Mouse (Mus musculus) adrenal gland, postnatal 14 days (tissue): ENCODE measurements around the gene Lpar3. TPM values are rescaled to one million over a fixed set of nuclear protein-coding genes. Genes with fewer than 3 reads are reported as not detected.

Experiments
- DNase-seq: peaks from one replicate; pipeline ENCODE4 v3.0.0; 2021; ENCODE audit warnings: mixed read lengths
- total RNA-seq: library from RNA; stranded (reverse); gene quantifications from 2 replicates; pipeline ENCODE4 v1.2.3, GENCODE M21; 2021

The Lpar3 gene
- total RNA-seq, 1 experiment from 2014 or later = 0.41 TPM

DNA sequence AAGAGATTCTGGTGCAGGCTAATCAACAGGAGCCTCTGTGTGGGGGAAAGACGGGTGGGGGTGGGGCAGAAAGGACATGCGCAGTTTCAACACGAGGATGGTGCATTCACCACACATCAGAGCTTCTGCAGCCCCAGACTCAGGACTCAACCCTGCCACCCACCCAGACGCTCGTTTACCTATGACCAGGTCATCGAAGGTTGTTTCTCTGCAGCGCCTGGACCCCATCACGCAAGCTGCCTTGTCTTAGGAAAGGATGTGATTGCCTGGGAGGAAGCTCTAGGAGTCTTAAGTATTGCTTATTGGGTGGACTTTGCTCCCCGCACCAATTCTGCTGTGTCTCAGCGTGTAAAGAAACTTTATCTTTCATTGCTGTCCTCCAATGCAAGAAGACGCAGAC is 40.1 kb downstream of the Lpar3 start:
- DNase-seq = no peak

DNA sequence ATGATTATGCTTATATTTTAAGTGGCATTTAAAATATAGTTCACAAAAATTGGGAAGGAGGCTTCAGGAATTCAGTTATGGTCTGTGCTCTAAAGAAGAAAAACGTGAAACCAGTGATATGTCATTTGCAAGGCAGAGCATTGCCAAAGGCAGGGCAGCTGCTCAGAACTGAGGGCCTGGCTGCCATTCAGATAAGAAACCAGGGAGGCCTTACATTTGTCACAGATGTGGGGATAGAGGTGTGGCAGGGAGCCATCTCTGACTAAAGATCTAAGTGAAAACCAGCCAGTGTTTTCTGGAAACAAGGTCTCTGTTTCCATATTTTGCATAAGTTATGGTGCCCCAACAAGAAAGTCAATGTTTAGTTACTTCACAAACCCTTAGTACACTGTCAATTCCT is 41.8 kb downstream of the Lpar3 start:
- DNase-seq = peak; percentile 15

DNA sequence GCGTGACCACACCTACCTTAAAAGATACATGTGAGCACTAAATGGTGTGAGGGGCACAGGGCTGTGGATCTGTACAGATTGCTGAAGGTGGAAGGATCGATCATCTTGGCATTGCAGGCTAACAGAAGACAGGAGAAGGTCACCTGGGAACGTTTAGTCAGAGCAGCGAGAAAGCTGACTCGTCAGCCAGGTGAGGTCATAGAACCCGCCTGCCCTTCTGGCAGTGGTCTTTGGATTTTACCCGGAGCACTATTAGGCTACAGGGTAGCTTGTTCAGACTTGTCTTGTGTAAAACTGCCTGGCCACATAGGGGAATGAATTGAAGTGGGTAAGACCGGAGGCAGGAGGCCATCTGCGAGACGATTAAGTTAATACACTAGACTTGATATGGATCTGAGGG is 43.4 kb downstream of the Lpar3 start:
- DNase-seq = no peak

DNA sequence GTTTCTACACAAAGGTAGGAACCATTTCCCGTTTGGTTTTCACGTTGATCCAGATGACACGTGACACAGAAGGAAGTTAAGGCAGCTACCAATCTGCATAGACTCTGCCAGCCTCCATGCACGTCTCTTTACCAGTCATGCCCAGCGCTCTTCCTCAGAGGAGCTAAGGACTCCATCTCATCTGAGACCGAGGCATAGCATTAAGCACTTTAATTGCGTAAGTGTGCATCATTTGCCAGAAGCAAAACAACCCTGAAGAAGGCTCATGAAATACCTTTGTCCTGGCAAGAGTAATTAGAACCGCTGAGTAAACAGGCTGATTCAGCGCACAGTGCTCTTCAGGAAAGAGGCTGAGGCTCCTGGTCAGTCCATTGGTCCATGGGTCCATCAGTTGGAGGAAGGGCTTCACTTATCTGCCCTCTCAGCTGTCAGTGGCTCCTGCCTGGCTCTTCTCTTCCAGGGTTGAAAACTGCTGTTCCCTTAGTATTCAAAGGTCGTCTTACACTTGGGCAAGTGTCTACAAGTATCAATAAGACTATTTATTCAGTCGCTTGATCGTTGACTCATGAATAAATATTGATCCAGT is 44.9 kb downstream of the Lpar3 start:
- DNase-seq = no peak

DNA sequence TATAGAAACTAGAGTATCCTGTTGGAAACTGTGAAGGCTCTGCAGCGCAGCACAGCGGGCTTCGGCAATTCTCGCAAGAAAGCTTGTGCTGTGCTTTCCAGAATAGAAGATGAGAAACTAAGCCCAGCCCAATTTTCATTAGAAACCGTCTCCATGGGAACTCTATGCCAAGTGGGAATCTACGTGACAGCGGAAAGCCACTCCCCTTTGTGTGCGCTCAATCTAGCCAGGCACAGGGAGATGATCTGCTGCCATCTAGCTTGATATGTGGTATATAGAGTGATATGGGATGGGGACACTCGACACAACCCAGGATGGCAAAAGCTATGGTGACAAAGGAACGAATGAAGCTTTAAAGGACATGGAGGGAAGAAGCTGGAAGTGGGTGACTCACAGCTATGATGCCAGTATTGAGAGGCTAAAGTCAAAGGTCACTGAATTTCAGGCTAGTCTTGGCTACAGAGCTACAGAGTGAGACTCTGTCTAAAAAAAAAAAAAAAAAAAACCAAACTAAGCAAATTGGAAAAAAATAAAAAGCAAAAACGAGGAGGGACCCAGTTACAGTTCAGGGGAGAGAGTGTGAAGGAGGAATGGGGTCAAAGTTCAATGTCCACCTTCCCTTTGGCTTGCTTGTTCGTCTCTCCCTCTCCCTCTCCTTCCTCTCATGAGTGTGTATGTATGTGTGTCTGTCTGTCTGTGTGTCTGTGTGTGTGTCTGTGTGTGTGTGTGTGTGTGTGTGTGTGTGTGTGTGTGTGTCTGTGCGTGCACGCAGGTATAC is 47.5 kb downstream of the Lpar3 start:
- DNase-seq = no peak

DNA sequence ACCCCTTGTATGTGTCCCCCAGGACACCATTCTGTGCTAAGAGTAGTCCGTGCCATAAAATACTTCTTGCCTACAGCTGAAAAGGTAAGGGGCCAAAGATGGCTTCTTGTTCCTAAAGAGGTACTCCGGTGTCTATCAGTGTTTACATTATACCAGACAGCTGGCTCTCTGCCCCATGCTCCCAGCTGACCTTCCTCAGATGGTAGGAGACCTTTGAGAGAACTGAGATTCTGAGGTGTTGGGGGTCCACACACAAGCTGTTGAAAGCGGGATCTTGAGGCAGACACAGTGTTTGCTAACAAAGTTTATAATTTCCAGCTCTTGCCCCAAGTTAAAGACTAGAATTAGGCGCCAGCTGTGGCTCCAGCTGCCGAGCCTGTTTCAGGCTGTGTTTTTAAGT is 53.7 kb downstream of the Lpar3 start:
- no peak for DNase-seq

DNA sequence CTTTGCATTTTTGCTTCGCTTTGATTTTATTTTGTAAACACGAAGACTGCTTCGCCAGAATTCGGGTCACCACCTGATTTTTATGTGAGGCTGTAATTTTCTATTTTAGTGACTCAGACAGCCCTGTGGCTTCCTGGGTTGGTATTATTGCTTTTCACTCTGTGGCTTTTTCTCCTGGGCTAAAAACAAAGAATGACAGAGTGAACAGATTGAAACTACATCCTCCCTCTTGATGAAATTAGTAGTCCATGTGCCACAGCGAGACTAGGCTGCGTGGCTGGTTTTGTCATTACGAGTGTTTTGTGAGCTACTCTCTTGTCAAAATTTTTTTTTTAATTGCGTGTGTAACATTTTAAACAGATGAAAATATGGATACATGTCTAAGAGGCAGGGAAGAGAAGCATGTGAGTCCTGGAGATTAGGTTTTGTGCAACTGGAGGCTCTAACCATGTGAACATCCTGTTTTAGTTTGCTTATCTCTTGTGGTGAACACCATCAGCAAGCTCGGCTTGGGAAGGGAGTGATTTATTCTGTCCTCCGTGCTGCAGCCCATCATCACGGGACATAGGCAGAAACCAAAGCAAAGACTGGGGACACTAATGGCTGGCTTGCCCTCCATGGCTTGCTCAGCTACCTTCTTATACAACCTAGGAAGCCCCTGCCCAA is 54.7 kb downstream of the Lpar3 start:
- DNase-seq = no peak

DNA sequence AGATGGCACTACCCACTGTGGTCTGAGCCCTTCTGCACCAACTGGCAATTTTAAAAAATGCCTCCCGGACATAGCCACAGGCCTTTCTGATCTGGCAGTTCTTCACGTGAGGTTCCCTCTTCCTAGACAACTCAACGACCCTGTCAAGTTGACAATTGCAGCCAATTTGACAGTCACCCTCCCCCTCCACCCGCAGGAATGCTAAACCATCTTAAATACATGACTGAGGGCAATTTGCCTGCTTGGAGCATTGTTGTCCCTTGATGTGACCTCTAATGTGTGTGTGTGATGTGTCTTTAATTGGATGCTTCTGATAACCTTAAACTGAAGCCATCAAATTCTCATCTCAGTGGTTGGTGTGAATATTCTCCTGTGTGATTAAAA is 55.3 kb downstream of the Lpar3 start:
- DNase-seq = no peak

DNA sequence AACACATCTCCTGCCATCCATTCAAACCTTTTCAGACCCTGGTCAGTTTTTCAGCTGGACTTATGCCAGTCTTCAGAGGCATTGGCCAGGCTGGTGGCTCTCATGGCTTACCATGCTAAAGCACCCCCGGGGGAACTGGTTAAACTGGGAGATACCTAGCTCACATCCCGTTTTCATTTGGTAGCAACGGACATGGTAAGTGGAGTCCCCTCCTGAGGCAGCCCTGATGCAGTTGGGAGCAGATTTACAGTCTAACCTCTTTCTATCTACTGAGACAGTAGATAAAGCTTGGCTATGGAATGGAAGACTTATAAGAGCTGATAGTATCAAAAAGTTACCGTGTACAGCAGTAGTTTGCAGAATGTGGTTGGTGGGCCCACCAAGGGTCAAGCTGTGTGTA is 56.2 kb downstream of the Lpar3 start:
- DNase-seq = no peak

DNA sequence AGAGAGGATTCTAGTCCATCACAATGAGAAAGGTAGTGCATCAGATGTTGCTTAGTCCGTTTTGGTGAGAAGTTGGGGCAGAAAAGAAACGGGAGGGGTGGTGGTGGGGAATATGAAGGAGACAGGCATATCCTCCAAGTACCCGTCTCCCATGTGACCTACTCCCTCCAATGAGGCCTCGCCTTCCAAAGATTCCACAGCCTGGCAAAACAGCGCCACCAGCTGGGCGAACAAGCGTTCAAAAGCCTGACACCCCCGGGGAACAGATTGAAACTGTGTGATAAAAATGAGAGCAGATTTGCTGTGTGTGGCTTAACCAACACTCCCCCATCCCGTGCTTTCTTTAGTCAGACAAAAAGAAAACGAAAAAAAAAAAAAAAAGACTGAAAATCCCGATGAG is 56.7 kb downstream of the Lpar3 start:
- DNase-seq = peak; percentile 84

DNA sequence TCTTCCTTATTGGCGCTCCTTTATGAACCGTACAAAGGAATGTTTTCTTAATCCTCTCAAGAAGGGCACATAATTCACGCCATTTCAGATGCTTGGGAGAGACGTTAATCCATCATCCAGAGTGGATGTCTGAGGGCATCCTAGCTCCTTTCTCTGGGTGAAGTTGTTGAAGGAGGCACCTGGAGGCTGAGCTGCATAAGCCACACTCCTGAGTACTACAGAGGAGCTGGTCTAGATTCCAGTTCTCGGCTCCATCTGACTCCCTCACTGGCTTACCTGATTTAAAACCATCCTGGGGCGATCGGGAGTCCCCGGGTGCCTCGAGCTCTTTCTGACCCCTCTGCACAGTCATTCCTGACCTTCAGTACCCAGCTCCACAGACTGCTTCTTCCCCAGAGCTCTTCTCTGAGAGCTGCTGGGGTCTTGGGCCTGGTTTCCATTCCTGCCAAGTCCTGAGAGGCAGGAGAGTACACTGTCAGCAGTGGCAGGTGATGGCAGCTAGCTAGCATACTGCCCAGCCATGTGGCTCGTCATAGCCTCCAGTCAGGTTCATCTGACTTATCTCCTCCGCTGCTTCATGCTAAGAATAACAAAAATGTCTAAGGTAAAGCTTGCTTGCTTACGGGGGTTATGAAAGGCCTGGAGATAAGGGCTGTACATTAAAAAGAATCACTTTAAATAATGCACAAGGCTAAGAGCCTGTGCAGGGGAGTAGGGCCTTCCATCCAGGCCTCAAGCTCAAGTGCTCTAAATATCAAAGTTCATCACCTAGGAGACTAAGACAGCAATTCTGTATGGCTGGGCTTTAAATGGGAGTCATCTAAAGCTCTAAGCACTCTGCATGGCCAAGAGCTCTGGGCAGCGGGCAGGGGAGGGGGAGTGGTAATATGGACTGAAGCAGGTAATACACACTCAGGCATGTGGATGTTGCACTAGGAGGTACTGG is 57.7 kb downstream of the Lpar3 start:
- no peak for DNase-seq

DNA sequence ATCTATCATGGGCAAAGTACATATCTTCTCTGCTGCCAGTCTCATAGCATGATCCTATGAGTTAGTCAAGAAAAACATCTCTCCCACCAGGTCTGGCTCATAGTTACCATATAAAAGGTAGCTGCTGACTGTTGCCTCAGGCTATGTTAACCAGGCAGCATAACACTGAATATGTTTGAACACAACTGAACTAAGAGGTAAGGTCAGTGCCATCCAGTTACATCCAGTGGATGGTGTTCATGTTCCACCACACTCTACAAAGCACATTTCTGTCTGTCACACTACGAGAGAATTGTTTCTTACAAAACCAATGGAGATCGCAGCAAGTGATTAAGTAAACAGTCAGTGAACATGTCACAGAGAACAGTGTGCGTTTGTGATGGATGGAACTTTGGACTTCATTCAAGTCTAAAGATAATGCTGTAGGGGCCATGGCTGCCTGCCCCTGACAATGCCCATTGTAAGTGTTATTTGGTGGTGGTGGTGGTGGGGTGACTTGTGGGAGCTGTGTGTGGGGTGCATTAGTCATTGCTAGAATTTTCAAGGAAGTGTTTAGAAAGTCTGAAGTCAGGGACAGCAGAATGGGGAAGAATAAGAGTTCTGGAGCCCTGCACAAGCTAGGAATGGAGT is 63.1 kb downstream of the Lpar3 start:
- DNase-seq = no peak

DNA sequence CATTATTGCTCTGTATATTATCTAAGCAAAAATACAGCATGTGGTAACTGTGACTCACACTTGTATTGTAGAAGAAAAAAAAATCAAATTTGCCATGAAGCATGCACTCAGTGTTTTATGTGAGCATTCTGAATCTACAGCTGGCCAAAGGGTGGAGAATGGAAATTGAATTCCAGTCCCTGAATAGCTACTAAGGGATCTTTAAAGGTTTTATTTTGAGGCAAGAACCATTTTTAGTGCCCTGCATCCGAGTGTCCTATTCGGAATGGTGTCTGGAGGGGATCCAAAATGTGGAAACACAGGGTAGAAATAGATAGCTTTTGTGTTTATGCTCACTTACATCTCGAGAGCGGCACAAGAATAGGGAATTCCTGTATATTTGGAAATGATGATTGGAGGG is 65.4 kb downstream of the Lpar3 start:
- no peak for DNase-seq

DNA sequence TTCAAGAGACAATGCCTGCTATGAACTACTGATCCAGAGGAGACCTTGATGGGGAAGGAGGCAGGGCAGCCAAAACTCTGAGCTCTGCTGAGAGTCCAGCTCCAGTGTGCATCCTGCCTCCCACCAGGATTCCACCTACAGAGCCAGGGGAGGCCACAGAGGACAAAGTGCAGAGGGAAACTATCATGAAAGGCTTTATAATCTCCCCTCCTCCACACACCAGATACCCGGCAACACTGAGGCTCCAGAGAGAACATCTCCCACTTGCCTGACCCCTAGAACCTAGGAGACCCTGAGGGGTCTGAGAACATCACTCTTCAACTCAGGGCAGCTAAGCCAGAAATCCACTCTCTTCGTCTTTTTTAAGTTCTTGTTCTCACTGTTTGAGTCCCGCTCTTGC is 71.2 kb downstream of the Lpar3 start:
- no peak for DNase-seq

DNA sequence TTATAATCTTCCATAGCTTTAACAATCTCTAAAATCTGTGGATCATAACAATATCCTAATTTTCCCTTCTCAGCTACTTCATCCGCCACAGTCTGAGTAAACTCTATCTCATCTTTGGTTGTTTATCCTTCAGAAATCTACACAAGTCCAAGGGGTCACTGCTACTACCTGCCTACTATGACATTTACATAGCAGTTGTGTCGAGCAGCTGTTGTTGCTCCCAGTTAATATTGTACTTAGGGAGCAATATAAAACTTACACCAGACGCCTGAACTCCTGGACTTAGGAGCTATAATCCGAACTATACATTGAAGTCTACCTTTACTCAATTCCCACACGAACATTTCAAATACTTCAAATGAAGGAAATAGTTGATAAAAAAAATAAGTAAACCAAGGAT is 71.8 kb downstream of the Lpar3 start:
- DNase-seq = no peak

DNA sequence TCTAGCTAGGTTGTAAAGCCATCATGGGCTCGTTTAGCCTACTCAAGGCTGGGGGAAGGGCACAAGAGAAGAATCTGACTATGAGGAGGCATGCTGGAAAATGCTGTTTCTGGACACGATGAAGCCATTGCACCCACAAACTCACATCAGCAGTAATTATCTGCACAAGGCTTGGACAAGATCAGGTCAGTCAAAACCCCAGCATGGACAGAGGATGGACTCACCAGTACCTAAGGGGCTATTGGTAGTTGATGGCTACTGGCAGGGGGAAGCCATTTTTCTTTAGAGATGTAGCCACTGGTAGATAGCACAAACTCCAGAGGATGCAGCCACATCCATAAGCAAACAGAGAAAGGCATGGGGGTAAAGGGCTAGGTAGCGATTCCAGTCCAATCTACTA is 81.7 kb downstream of the Lpar3 start:
- DNase-seq = no peak

DNA sequence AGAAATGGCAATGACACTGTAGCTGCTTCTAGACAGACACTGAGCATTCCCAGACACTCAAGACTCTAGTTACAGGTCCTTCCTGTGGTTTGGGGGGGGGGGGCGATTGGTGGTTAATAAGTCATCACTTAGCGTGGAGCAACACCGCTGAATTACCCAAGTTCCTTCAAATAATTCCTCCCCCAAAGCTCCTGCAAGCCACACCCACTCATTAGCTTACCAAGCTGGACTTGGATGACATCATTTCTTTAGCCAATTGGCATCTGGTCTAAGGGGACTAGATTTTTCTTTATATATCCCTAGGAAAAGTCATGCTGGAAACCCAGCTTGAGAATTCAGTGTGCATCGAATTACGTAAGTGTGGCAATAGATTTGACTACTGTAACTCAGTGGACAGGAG is 82.4 kb downstream of the Lpar3 start:
- DNase-seq = no peak

DNA sequence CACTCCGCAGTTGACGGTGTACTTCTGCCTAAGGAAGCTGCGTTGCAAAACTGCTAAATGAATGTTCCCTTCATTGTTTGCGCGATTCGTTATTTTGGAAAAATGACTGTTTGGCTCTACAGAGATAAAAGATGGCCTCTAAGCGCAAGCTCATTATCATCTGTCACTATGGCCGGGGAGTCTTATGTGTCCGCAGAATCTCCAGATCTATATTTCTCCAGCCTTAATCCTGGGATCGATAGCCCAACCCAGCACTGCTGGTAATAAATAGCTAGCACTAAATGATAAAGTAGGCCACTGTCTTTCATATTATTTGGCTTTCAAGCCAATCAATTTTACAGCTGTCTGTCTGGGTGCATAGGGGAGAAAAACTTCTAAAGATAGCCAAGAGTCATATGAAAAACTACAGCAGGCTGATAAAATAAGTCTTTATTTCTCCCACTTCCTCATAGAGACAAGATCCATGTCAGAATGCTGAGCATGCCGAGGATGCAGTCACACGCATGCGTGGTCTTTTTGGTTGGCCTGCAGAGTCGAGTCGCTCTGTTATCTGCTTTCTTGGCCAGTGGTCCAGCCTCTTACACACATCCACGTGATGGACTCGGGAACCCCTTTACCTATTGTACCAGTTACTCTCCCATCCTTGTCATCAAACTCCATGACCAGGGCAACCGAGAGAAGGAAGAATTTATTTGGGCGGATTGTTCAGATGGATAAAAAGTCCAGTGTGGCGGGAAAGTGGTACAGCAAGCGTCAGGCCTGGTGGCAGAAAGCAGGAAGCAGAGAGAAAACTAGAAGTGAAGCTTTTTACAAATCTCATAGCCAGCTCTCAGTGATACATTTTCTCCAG is 84.0 kb downstream of the Lpar3 start:
- DNase-seq = no peak

DNA sequence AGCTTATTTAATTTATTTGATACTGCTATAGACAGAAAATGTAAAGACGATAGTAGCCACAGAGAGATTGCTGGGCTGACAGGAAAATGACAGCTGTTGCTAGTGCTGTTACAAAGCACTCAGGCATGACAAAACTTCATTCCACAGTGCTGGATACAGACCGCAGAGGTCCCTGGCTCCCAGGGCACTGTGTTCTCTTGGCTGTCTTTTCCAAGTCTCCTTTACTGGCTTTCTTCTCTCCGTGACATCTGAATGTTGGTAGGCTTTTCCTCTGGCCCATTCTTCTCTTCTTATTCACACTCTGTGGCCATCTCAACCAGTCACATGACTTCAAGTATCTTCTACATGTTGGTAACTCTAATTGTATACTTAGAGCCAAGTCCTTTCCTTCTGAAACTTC is 86.6 kb downstream of the Lpar3 start:
- DNase-seq = no peak

DNA sequence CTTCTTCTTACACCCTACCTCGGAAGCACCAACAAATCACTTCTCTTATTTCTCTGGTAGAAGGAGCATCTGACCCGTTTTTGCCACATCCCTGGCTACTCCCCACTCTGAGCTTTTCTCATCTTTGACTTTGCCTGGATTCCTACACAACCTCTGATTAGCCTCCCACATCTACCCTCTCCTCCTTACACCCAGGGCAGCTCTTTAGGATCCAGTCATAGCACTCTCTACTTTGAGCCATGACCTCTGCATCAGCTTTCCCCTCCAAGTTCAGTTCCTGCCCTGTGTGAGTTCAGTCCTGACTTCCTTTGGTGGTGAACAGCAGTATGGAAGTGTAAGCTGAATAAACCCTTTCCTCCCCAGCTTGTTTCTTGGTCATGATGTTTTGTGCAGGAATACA is 87.1 kb downstream of the Lpar3 start:
- DNase-seq = no peak

DNA sequence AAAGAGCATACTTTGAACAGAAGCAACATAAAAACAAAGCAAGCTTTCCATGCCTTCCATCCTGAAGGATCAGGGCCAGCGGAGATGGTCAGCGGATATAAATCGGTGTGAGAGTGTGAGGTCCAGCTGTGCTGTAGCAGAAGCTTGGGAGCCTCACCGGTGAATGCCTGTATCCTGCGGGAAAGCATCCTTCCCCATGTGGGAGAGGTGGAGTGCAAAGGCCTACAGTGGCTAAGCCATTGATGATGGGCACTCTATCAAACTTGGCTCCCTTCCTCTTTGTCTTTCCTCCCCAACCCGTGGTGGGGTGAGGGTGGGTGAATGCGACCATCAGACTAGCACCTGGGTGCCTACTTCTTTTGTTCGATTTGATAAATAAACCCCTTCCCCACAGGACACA is 88.8 kb downstream of the Lpar3 start:
- no peak for DNase-seq
